Mouse (Mus musculus) embryonic fibroblast, embryonic 13.5 days (primary cell): ENCODE measurements around the gene Rnf217.

Source experiments
- CTCF ChIP-seq: IDR thresholded peaks from 2 replicates; pipeline ENCODE4 v1.5.1; 2011; ENCODE audit warnings: mild to moderate bottlenecking, control low read depth, low read length, moderate library complexity, borderline replicate concordance; ENCODE audit not compliant: insufficient read depth
- POLR2A ChIP-seq: IDR thresholded peaks from 2 replicates; pipeline ENCODE4 v1.6.1; 2011; ENCODE audit warnings: low read depth, mild to moderate bottlenecking, control low read depth, low read length, moderate library complexity

- peak; percentile 93 for TF ChIP-seq CTCF
- no peak; the same call in 1 of the 2 replicates for TF ChIP-seq POLR2A
Observed at GRCm38 (mm10) chr10:31445291-31446124, 163.5 kb downstream of the Rnf217 start, which contains the start of gene Tpd52l1.
